Mouse (Mus musculus): Measurements from ENCODE around the gene Eif3l. TPM values are rescaled to one million over a fixed set of nuclear protein-coding genes. Genes with fewer than 3 reads are reported as not detected.

The Eif3l gene
- polyA plus RNA-seq, 1 experiment from 2014 or later = 275 TPM

GRCm38 (mm10) chr15:79119491-79119890 is 44.5 kb downstream of the Eif3l start:
- WGBS = 81% methylated on average over 9 of the region's 9 CpGs
- Histone ChIP-seq H3K9ac (ENCODE audit: low read length) (no peak overlapping the region), H3K4me2 (ENCODE audit: low read depth, severe bottlenecking) (no peak overlapping the region), H3K4me1 (ENCODE audit: control insufficient read depth, insufficient read depth, low read length) (no peaks in the 10 kb centered on the region), H3K27ac (replicated peaks; ENCODE audit: low read depth, low read length) (no peak overlapping the region), H3K9me3 (ENCODE audit: control insufficient read depth, low read length) (no peaks in the 10 kb centered on the region), H3K27me3 (ENCODE audit: control insufficient read depth, insufficient read depth, low read length) (no peaks in the 10 kb centered on the region), H3K4me3 (ENCODE audit: low read depth, low read length) (no peak overlapping the region), H3K36me3 (ENCODE audit: control insufficient read depth, insufficient read depth, low read length) (peaks cover 3% of the 10 kb centered on the region; the same call in 1 of the 2 replicates)
- DNase-seq (ENCODE audit: low spot score) = no peak
- ATAC-seq (ENCODE audit: insufficient number of reproducible peaks, low FRiP score, low TSS enrichment, low read depth) = no peak

GRCm38 (mm10) chr15:79122119-79122518 is 47.1 kb downstream of the Eif3l start:
- no peak overlapping the region for H3K4me2 ChIP-seq (ENCODE audit: low read depth, severe bottlenecking)
- H3K9me3 ChIP-seq (ENCODE audit: control insufficient read depth, low read length) = no peaks in the 10 kb centered on the region
- no peaks in the 10 kb centered on the region for H3K4me1 ChIP-seq (ENCODE audit: control insufficient read depth, insufficient read depth, low read length)
- no peak overlapping the region for H3K27ac ChIP-seq (replicated peaks; ENCODE audit: low read depth, low read length)
- ATAC-seq (ENCODE audit: insufficient number of reproducible peaks, low FRiP score, low TSS enrichment, low read depth) = no peak
- DNase-seq (ENCODE audit: low spot score) = no peak
- no peaks in the 10 kb centered on the region for H3K27me3 ChIP-seq (ENCODE audit: control insufficient read depth, insufficient read depth, low read length)
- 68% methylated on average over 4 of the region's 4 CpGs for WGBS
- H3K4me3 ChIP-seq (ENCODE audit: low read depth, low read length) = no peak overlapping the region
- no peak overlapping the region for H3K9ac ChIP-seq (ENCODE audit: low read length)
- peaks cover 8% of the 10 kb centered on the region for H3K36me3 ChIP-seq (ENCODE audit: control insufficient read depth, insufficient read depth, low read length)

DNA sequence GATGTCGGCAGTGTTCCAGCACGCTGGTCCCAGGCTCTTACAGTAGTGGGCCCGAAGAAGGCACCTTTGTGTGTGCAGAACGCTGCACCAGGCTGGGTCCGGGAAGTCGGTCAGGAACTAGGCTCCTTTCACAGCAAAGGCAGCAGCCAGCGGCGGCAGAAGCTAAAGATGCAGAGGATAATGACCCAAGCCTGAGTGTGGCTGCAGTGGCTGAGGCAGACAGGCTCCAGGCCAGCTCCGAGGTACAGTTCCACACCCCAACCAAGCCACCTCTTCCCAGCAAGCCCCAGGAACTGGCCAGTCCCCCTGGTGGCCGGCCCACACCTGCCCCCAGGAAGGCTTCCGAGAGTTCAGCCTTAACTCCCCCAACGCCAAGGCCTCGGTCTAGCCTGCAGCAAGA is 47.6 kb downstream of the Eif3l start:
- Histone ChIP-seq H3K4me3 (ENCODE audit: low read depth, low read length) (no peak overlapping the region), H3K36me3 (ENCODE audit: control insufficient read depth, insufficient read depth, low read length) (peaks cover 12% of the 10 kb centered on the region), H3K4me1 (ENCODE audit: control insufficient read depth, insufficient read depth, low read length) (no peaks in the 10 kb centered on the region), H3K4me2 (ENCODE audit: low read depth, severe bottlenecking) (no peak overlapping the region), H3K9me3 (ENCODE audit: control insufficient read depth, low read length) (no peaks in the 10 kb centered on the region), H3K9ac (ENCODE audit: low read length) (no peak overlapping the region), H3K27me3 (ENCODE audit: control insufficient read depth, insufficient read depth, low read length) (no peaks in the 10 kb centered on the region), H3K27ac (replicated peaks; ENCODE audit: low read depth, low read length) (no peak overlapping the region)
- ATAC-seq (ENCODE audit: insufficient number of reproducible peaks, low FRiP score, low TSS enrichment, low read depth) = no peak
- DNase-seq (ENCODE audit: low spot score) = no peak
- 79% methylated on average over 13 of the region's 13 CpGs for WGBS

DNA sequence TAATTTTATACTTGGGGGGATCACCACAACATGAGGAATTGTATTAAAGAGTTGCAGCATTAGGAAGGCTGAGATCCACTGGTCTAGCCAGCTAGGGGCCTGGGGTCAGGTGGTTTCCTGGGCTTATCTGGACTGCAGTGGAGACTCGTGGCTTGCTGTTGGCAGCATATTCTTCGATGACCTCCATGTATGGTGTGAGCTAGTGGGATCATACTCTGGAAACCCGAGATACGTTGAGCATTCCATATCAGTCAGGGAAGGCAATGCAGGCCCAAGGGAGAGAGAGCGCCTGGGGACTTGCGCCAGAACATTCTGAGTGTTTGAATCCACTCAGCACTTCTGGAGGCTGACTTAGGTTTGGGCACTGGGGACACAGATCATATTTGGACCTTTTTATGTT is 48.8 kb downstream of the Eif3l start:
- H3K4me1 ChIP-seq (ENCODE audit: control insufficient read depth, insufficient read depth, low read length) = no peaks in the 10 kb centered on the region
- peaks cover 14% of the 10 kb centered on the region for H3K36me3 ChIP-seq (ENCODE audit: control insufficient read depth, insufficient read depth, low read length)
- H3K4me2 ChIP-seq (ENCODE audit: low read depth, severe bottlenecking) = no peak overlapping the region
- 93% methylated on average over 6 of the region's 6 CpGs for WGBS
- H3K27ac ChIP-seq (replicated peaks; ENCODE audit: low read depth, low read length) = no peak overlapping the region
- H3K9me3 ChIP-seq (ENCODE audit: control insufficient read depth, low read length) = no peaks in the 10 kb centered on the region
- ATAC-seq (ENCODE audit: insufficient number of reproducible peaks, low FRiP score, low TSS enrichment, low read depth) = no peak
- no peaks in the 10 kb centered on the region for H3K27me3 ChIP-seq (ENCODE audit: control insufficient read depth, insufficient read depth, low read length)
- H3K4me3 ChIP-seq (ENCODE audit: low read depth, low read length) = no peak overlapping the region
- no peak for DNase-seq (ENCODE audit: low spot score)
- no peak overlapping the region for H3K9ac ChIP-seq (ENCODE audit: low read length)

- Histone ChIP-seq H3K36me3 (ENCODE audit: control insufficient read depth, insufficient read depth, low read length) (peaks cover 14% of the 10 kb centered on the region), H3K4me1 (ENCODE audit: control insufficient read depth, insufficient read depth, low read length) (no peaks in the 10 kb centered on the region), H3K9ac (ENCODE audit: low read length) (no peak overlapping the region), H3K4me3 (ENCODE audit: low read depth, low read length) (no peak overlapping the region), H3K9me3 (ENCODE audit: control insufficient read depth, low read length) (no peaks in the 10 kb centered on the region), H3K4me2 (ENCODE audit: low read depth, severe bottlenecking) (no peak overlapping the region), H3K27me3 (ENCODE audit: control insufficient read depth, insufficient read depth, low read length) (no peaks in the 10 kb centered on the region), H3K27ac (replicated peaks; ENCODE audit: low read depth, low read length) (no peak overlapping the region)
- no peak for DNase-seq (ENCODE audit: low spot score)
- no peak for ATAC-seq (ENCODE audit: insufficient number of reproducible peaks, low FRiP score, low TSS enrichment, low read depth)
- 84% methylated on average over 10 of the region's 10 CpGs for WGBS
Measured at GRCm38 (mm10) chr15:79124331-79124875, 49.4 kb downstream of the Eif3l start.

GRCm38 (mm10) chr15:79126217-79126932 is 51.4 kb downstream of the Eif3l start:
- no peak for ATAC-seq (ENCODE audit: insufficient number of reproducible peaks, low FRiP score, low TSS enrichment, low read depth)
- peak; percentile 68 for DNase-seq (ENCODE audit: low spot score)

GRCm38 (mm10) chr15:79127101-79127500 is 52.1 kb downstream of the Eif3l start:
- Histone ChIP-seq H3K27ac (replicated peaks; ENCODE audit: low read depth, low read length) (no peak overlapping the region), H3K9me3 (ENCODE audit: control insufficient read depth, low read length) (no peaks in the 10 kb centered on the region), H3K4me2 (ENCODE audit: low read depth, severe bottlenecking) (no peak overlapping the region), H3K4me3 (ENCODE audit: low read depth, low read length) (no peak overlapping the region), H3K36me3 (ENCODE audit: control insufficient read depth, insufficient read depth, low read length) (peaks cover 17% of the 10 kb centered on the region), H3K9ac (ENCODE audit: low read length) (no peak overlapping the region), H3K4me1 (ENCODE audit: control insufficient read depth, insufficient read depth, low read length) (no peaks in the 10 kb centered on the region), H3K27me3 (ENCODE audit: control insufficient read depth, insufficient read depth, low read length) (no peaks in the 10 kb centered on the region)
- ATAC-seq (ENCODE audit: insufficient number of reproducible peaks, low FRiP score, low TSS enrichment, low read depth) = no peak
- WGBS = 94% methylated on average over 12 of the region's 12 CpGs
- no peak for DNase-seq (ENCODE audit: low spot score)

More at GRCm38 (mm10) chr15:79126217-79126932, 51.4 kb downstream of the Eif3l start:
- Histone ChIP-seq H3K9me3 (ENCODE audit: control insufficient read depth, low read length) (no peaks in the 10 kb centered on the region), H3K9ac (ENCODE audit: low read length) (no peak overlapping the region), H3K4me1 (ENCODE audit: control insufficient read depth, insufficient read depth, low read length) (no peaks in the 10 kb centered on the region), H3K4me2 (ENCODE audit: low read depth, severe bottlenecking) (no peak overlapping the region), H3K27me3 (ENCODE audit: control insufficient read depth, insufficient read depth, low read length) (no peaks in the 10 kb centered on the region), H3K27ac (replicated peaks; ENCODE audit: low read depth, low read length) (no peak overlapping the region), H3K4me3 (ENCODE audit: low read depth, low read length) (no peak overlapping the region), H3K36me3 (ENCODE audit: control insufficient read depth, insufficient read depth, low read length) (peaks cover 15% of the 10 kb centered on the region)
- 88% methylated on average over 13 of the region's 13 CpGs for WGBS

DNA sequence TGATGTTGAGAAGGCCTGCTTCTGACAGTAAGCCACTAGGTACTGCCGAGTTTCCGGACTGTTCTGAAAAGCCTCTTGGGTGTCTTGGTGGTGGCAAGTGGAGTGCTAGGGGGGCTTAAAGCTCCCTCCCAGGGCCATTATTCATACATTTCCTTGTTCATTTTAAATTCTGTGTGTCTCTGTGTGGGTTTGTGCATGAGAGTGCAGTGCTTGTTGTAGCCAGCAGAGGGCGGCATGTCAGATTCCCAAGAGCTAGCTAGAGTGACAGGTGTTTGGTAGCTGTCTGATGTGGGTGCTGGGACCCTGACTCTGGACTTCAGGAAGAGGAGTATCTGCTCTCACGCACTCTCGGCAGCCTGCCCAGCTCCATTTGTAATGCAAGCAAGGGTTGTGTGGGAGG is 53.2 kb downstream of the Eif3l start:
- ATAC-seq (ENCODE audit: insufficient number of reproducible peaks, low FRiP score, low TSS enrichment, low read depth) = no peak
- no peak overlapping the region for H3K27ac ChIP-seq (replicated peaks; ENCODE audit: low read depth, low read length)
- 94% methylated on average over 5 of the region's 5 CpGs for WGBS
- no peaks in the 10 kb centered on the region for H3K9me3 ChIP-seq (ENCODE audit: control insufficient read depth, low read length)
- H3K9ac ChIP-seq (ENCODE audit: low read length) = no peak overlapping the region
- H3K4me3 ChIP-seq (ENCODE audit: low read depth, low read length) = no peak overlapping the region
- no peaks in the 10 kb centered on the region for H3K27me3 ChIP-seq (ENCODE audit: control insufficient read depth, insufficient read depth, low read length)
- peaks cover 19% of the 10 kb centered on the region for H3K36me3 ChIP-seq (ENCODE audit: control insufficient read depth, insufficient read depth, low read length)
- no peak overlapping the region for H3K4me2 ChIP-seq (ENCODE audit: low read depth, severe bottlenecking)
- DNase-seq (ENCODE audit: low spot score) = no peak
- H3K4me1 ChIP-seq (ENCODE audit: control insufficient read depth, insufficient read depth, low read length) = no peaks in the 10 kb centered on the region

All from limb, embryonic 11.5 days (tissue).